In genomic region chr2:37786461-37786860, GRCm38 (mm10) we compare ENCODE assay signal across 8 mouse cellular contexts. TPM values are rescaled to one million over a fixed set of nuclear protein-coding genes. Genes with fewer than 3 reads are reported as not detected.
A peak's percentile ranks its signal among the peaks of the same experiment; 100 is the strongest.
DNase-seq lines count a peak whose midpoint lies in the region; ATAC-seq and TF ChIP-seq lines count a peak whose summit lies in the region.

No protein-coding gene starts in this region.

- peaks cover 18% of the 10 kb centered on the region for H3K4me1 ChIP-seq in limb, embryonic 14.5 days (ENCODE audit: control insufficient read depth, insufficient read depth, low read length)

- peak overlapping the region; percentile 62 for H3K4me2 ChIP-seq in limb, embryonic 14.5 days (replicated peaks; ENCODE audit: low read depth, low read length, severe bottlenecking)

- intact Hi-C loops in left cerebral cortex, postnatal 14 days (cut with DNase I) = no loop called here

- no peak overlapping the region for H3K27ac ChIP-seq in limb, embryonic 14.5 days (replicated peaks; ENCODE audit: low read depth, low read length)

- no peak for TF ChIP-seq POLR2A in limb, embryonic 14.5 days (IDR thresholded peaks at IDR 0.05; ENCODE audit: borderline replicate concordance, extremely low read depth, insufficient read depth, insufficient read length)

- H3K27me3 ChIP-seq in limb, embryonic 14.5 days (ENCODE audit: control insufficient read depth, insufficient read depth, low read length) = 0 out of 2 replicates have a peak, but pooled peaks cover 8% of the 10 kb centered on the region

- peak overlapping the region; percentile 40 for H3K4me3 ChIP-seq in limb, embryonic 14.5 days (replicated peaks; ENCODE audit: low read length)

- H3K36me3 ChIP-seq in limb, embryonic 14.5 days (ENCODE audit: control insufficient read depth, insufficient read depth, low read length) = no peaks in the 10 kb centered on the region

- no peaks in the 10 kb centered on the region for H3K9me3 ChIP-seq in limb, embryonic 14.5 days (ENCODE audit: control insufficient read depth, low read length)

- DNase-seq in cerebellum, postnatal 10 days = peak; percentile 67 to 71
- DNase-seq in cerebellum, adult 9-10 months = no peak
- DNase-seq in right cerebral cortex, postnatal 4 days = peak; percentile 55
- no peak for DNase-seq in right cerebral cortex, adult 2 months (ENCODE audit: low spot score in 2 of 2)
- DNase-seq in limb, embryonic 14.5 days (ENCODE audit: low spot score) = no peak
- peak; percentile 38 for DNase-seq in thymus, postnatal 0 days (ENCODE audit: low spot score)
- DNase-seq in left cerebral cortex, postnatal 14 days (ENCODE audit: low spot score in 2 of 2) = no peak

- 27% methylated on average over 21 of the region's 52 CpGs for WGBS in limb, embryonic 14.5 days

- peak overlapping the region; percentile 36; the same call in 1 of the 2 replicates for H3K9ac ChIP-seq in limb, embryonic 14.5 days (ENCODE audit: low read depth, low read length, severe bottlenecking)

- no peak for ATAC-seq in limb, embryonic 14.5 days (ENCODE audit: low FRiP score, low read depth)
- no peak for ATAC-seq in erythroid progenitor cell, adult 5-6 weeks (replicated peaks; ENCODE audit: low FRiP score, poor library complexity, severe bottlenecking)

RNA-seq across cellular contexts. Expression of gene Crb2, which starts 10.4 kb away (rescaled TPM):
- 0.60 and 0.78 TPM in 2 replicates for polyA plus RNA-seq in limb, embryonic 14.5 days (2012; rRNA removed)
- polyA plus RNA-seq in limb, embryonic 14.5 days (2014; fragmentation: Nextera tagmentation; extraction: Ambion mirVana) = 0.28 and 0.41 TPM in 2 replicates
- 0.10 and 0.17 TPM in 2 replicates for polyA plus RNA-seq in thymus, postnatal 0 days (2015; fragmentation: Nextera tagmentation; extraction: Ambion mirVana)
- total RNA-seq in erythroid progenitor cell, adult 5-6 weeks (2015; ENCODE audit: low replicate concordance) = not detected in 2 replicates
- not detected in 2 replicates for total RNA-seq in erythroid progenitor cell, adult 5-6 weeks (2017; ENCODE audit: low replicate concordance)
- 1 to 10 TPM; 5.2 to 5.6 TPM for total RNA-seq in left cerebral cortex, postnatal 14 days (2021)

Comparison
In these comparisons a context has a peak if more than half of its experiments do, and no peak if none do; other contexts are left out.
1. DNase-seq: peak in cerebellum, postnatal 10 days (2 of 2), right cerebral cortex, postnatal 4 days (single experiment) and thymus, postnatal 0 days (single experiment); none in cerebellum, adult 9-10 months (single experiment), right cerebral cortex, adult 2 months (0 of 2), limb, embryonic 14.5 days (single experiment) and left cerebral cortex, postnatal 14 days (0 of 2).
2. RNA of gene Crb2, which starts 10.4 kb away (total RNA-seq): 5.2 to 5.6 TPM in left cerebral cortex, postnatal 14 days; not detected in erythroid progenitor cell, adult 5-6 weeks; every median in the first group is over 4 times any median in the second.